Mouse (Mus musculus) kidney, adult 8-10 months (tissue): ENCODE results near the gene Kcnk1.

Source experiments
- DNase-seq, 2 experiments: peaks; one replicate each; pipeline ENCODE4 v3.0.0; 2022

Gene Kcnk1

GRCm38 (mm10) chr8:125996980-125997379, 2.0 kb downstream of the Kcnk1 start:
- peak in 1 of 2 experiments; percentile 27 for DNase-seq

GRCm38 (mm10) chr8:125997550-125997949, 2.6 kb downstream of the Kcnk1 start:
- no peak for DNase-seq

- DNase-seq = no peak
Observed at GRCm38 (mm10) chr8:125999842-126000395, 4.9 kb downstream of the Kcnk1 start.

GRCm38 (mm10) chr8:126003546-126003945, 8.6 kb downstream of the Kcnk1 start:
- no peak for DNase-seq

- no peak for DNase-seq
Observed at GRCm38 (mm10) chr8:126004953-126005352, 10.0 kb downstream of the Kcnk1 start.

GRCm38 (mm10) chr8:126006310-126006990, 11.5 kb downstream of the Kcnk1 start:
- no peak for DNase-seq

GRCm38 (mm10) chr8:126007538-126008330, 12.8 kb downstream of the Kcnk1 start:
- DNase-seq = no peak

- DNase-seq = no peak
Observed at GRCm38 (mm10) chr8:126008945-126009344, 14.0 kb downstream of the Kcnk1 start.

- peak in 1 of 2 experiments; percentile 25 for DNase-seq
Observed at GRCm38 (mm10) chr8:126010900-126011299, 15.9 kb downstream of the Kcnk1 start.

GRCm38 (mm10) chr8:126012334-126012733, 17.4 kb downstream of the Kcnk1 start:
- no peak for DNase-seq

GRCm38 (mm10) chr8:126013646-126014045, 18.7 kb downstream of the Kcnk1 start:
- DNase-seq = no peak

- no peak for DNase-seq
Observed at GRCm38 (mm10) chr8:126021932-126022331, 27.0 kb downstream of the Kcnk1 start.

- DNase-seq = no peak
Observed at GRCm38 (mm10) chr8:126023706-126024305, 28.8 kb downstream of the Kcnk1 start.

GRCm38 (mm10) chr8:126024891-126025290, 29.9 kb downstream of the Kcnk1 start:
- DNase-seq = no peak

GRCm38 (mm10) chr8:126026121-126026520, 31.2 kb downstream of the Kcnk1 start:
- no peak for DNase-seq

GRCm38 (mm10) chr8:126026584-126026983, 31.6 kb downstream of the Kcnk1 start:
- DNase-seq = peak; percentile 49

- peak in 1 of 2 experiments; percentile 53 for DNase-seq
Observed at GRCm38 (mm10) chr8:126027486-126027885, 32.5 kb downstream of the Kcnk1 start.

GRCm38 (mm10) chr8:126028941-126029340, 34.0 kb downstream of the Kcnk1 start:
- DNase-seq = peak; percentile 32 to 54

- no peak for DNase-seq
Observed at GRCm38 (mm10) chr8:126032776-126033175, 37.8 kb downstream of the Kcnk1 start.

GRCm38 (mm10) chr8:126035046-126035445, 40.1 kb downstream of the Kcnk1 start:
- no peak for DNase-seq

- DNase-seq = no peak
Observed at GRCm38 (mm10) chr8:126036340-126036739, 41.4 kb downstream of the Kcnk1 start.

GRCm38 (mm10) chr8:126045751-126046150, 50.8 kb downstream of the Kcnk1 start:
- no peak for DNase-seq

GRCm38 (mm10) chr8:126053911-126054310, 58.9 kb downstream of the Kcnk1 start:
- no peak for DNase-seq
